Mouse (Mus musculus): ENCODE results near the gene Polr2c.
"Not testable (repeated sequence)": the region's sequence is repeated elsewhere in the genome, so short reads cannot be mapped to it uniquely, and the experiment has no call there.

The Polr2c gene

DNA sequence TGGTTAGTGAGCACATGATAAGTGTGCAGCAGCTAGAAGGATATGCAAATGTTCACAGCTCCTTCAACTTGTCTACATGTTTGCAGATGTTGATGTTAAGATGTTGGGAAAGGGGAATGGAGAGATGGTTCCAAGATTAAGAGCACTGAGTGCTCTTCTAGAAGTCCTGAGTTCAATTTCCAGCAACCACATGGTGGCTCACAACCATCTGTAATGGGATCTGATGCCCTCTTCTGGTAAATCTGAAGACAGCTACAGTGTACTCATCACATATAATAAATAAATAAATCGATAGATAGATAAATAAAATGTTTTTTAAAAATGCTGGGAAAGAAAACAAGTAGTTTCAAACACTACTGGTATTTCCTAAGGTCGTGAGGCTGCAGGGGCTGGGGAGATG, 16.1 kb upstream of the Polr2c start:
- no peak for DNase-seq

DNA sequence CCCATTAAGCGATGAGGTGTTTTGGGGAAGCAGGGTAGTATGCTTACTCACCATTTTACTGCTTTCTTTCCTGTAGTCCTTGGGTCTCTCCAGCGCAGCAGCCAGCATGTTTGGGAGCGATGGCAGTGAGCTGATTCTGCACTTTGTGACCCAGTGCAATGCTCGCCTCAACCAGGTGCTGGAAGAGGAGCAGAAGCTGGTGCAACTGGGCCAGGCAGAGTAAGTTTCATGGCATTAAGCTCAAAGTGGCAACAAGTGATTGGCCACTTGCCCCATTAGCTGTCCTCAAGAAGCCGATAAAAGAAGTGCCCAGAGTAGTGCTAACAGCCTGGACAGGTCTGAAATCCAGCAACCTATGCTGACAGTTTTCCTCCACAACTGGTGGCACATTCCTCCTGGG, 7.2 kb upstream of the Polr2c start:
- no peak for DNase-seq

DNA sequence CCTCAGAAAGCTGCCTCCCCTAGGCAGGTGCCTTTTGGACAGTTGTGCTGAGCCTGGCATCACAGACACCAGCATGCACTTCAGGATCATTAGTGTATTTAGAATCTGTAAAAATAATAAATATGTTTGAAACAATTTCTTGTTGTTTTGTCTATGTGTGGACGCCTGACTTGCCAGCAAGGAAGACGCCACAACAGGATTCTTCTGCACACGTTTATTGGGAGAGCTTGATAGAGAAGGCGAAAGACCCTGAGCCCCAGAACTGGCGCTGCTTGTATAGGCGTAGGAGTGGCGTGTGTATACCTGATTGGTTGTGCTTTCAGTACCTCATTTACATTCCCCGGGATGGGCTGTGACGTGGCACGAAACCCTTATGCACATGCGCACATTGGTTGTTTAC, 2.5 kb upstream of the Polr2c start:
- not testable (repeated sequence) for DNase-seq

GRCm38 (mm10) chr8:94857011-94857345, 272 bp upstream of the Polr2c start:
- no peak for DNase-seq

GRCm38 (mm10) chr8:94861352-94861910, 4.2 kb downstream of the Polr2c start:
- peak; percentile 87 for DNase-seq

DNA sequence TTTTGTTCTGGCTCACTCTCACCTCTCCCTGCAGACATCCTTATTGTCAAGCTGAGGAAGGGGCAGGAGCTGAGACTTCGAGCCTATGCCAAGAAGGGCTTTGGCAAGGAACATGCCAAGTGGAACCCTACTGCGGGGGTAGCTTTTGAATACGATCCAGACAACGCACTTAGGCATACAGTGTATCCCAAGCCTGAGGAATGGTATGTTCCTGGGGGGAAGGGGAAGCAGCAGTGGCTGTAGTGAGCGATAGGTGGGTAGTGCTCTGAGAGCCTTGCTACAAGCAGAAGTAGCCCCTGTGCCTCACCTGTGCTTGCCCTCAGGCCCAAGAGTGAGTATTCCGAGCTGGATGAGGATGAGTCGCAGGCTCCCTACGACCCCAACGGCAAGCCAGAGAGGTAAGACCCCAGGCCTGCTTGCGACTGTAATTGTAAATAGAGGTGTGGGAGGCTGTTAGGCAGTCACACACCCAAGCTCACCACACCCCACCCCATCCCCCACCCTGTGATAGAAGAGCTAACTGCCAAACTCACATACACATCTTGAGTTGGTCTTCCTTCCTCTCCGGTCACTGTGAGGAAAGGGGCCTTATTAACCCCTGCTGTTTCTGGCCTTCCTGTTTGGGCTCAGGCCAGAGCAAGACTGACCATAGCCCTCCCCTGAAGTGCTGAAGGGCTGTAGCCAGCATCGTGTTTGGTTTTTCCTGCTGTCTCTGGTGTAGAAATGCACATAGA, 5.4 kb downstream of the Polr2c start:
- DNase-seq, result peak; percentile 57

- no peak for DNase-seq
These were observed 6.8 kb downstream of the Polr2c start for GRCm38 (mm10) chr8:94863897-94864673.

- no peak for DNase-seq
These were observed 8.0 kb downstream of the Polr2c start for GRCm38 (mm10) chr8:94865292-94865691.

- no peak for DNase-seq
These were observed 9.7 kb downstream of the Polr2c start for GRCm38 (mm10) chr8:94866921-94867320.

- no peak for DNase-seq
These were observed 11.9 kb downstream of the Polr2c start for GRCm38 (mm10) chr8:94869146-94869545.

GRCm38 (mm10) chr8:94870003-94870402, 12.8 kb downstream of the Polr2c start:
- DNase-seq, result no peak

DNA sequence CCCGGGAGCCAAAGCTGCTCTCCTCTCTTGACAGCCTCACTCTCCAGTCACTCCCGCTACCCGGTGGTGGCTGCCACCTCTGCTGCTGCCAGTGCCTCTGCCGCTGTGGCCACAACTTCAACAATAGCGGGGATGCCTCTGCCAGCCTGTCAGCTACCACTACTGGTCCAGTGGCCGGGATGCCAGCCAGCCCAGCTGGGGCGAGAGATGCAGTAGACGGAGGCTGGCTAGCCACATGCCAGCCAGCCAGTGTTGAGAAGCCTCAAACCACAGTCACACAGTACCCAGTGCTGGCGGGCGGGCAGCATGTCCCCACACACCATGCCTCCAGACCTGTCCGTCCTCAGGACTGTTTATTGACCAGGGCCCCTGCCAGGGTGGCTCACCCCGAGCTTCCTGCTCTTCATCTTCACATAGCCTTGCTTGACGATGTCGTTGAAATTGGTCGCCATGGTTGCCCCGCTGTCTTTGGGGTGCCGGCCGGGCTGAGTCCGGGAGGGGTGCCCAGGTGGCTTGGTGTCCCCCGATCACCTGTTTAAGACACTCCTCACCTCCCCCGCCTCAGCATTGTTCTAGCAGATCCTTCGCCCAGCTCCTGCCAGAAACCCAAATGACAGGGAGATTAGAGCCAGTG, 13.3 kb downstream of the Polr2c start:
- peak; percentile 50 for DNase-seq

GRCm38 (mm10) chr8:94871108-94871894, 14.1 kb downstream of the Polr2c start:
- peak; percentile 85 for DNase-seq

DNA sequence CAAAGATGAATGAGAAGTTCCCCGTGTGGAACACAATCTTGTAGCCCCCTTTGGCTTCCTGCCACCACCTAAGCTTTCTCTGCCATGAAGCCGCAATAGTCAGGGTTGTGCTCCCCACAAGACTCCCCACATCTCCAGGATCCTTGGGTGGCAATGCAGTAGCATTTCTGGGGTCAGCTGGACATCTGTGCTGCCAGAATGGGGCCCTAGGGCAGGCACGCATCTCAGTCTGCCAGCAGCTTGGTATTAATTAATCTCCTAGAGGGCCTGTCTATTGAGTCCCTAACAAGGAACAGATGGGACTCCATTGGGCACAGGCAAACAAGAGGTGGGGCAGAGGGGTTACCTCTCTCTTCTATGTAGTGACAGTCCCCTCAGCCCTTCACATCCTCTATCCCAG, 14.9 kb downstream of the Polr2c start:
- peak; percentile 32 for DNase-seq

GRCm38 (mm10) chr8:94872576-94872975, 15.3 kb downstream of the Polr2c start:
- no peak for DNase-seq

GRCm38 (mm10) chr8:94874358-94874757, 17.1 kb downstream of the Polr2c start:
- DNase-seq, result peak; percentile 87

DNA sequence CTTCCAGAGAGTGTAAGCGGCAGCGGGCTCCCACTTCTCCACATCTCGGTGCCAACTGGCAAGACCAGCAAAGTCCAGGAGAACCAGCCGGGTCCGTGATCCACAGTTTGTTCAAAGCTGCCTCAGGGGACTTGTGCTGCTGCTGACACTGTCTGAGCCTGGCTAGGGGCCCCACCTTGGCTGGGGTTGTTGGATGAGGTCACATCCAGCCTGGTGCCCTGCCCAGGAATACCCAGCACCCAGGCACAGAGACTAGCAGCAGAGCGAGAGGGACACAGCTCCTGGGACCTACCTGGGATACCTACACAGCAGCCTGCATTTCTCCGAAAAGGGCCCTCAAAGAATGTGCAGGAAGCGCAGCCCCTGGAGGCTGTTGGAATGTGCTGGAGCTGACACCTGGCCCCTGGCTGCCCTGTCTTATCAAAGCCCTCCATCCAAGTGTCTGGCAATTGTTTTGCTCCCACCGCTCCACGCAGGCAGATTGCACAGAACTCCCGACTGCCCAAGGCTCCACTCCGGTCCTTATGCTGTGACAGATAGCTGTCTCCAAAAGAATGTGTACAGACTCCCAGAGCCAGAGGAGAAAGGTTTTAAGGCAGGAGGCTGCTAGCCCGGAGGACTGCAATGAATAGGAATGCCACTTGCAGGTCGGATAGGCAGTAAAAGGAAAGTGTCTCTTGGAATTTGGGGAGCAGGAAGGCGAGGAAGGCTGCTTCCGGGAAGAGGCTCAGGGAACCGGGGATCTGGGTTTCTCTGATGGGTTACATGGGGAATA, 18.0 kb downstream of the Polr2c start:
- DNase-seq, result peak; percentile 39

GRCm38 (mm10) chr8:94875871-94876150, 18.6 kb downstream of the Polr2c start:
- DNase-seq, result no peak

- DNase-seq, result peak; percentile 97
These were observed 19.0 kb downstream of the Polr2c start, which contains the start of gene Dok4 for GRCm38 (mm10) chr8:94876197-94876730. TSS of gene Dok4 (minus strand) at chr8:94876330.

DNA sequence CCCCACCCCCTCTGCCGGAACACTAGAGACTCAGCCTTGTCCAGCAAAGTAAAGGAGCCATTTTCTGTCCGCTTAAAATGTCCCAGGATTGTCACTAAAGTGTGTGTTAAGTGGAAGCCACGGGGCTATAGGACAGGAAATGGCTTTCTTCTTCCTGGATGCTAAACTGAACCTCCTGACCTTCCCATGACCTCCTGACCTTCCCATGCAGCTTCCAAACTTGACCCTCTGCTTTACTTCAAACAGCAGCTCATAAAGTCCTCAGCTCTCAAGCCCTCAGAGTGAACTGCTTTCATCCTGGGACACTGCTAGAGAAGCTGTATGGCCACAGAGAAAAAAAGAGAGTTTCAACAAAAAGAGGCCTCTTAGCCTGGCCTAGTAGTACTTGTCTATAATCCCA, 19.6 kb downstream of the Polr2c start:
- no peak for DNase-seq

DNA sequence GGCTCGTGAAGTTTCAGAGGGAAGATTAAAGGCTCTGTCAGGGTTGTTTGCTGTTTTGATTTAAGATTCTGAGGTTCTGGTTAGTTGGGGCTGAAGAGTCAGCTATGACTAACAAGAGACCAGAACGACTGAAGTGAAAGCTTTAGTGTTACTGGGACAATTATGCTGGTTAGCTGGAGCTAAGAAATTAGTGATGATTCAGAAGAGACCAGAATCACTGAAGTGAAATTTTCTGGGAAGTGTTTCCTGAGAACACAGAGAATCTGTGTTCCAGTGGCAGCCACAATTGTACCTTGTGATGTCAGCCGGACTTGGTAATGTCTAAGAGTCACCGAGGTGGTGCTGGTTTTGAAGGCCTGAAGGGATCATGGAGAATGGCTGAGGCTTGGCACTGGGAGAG, 23.5 kb downstream of the Polr2c start:
- DNase-seq, result no peak
